Mouse (Mus musculus): Measurements from ENCODE around the gene Cinp. TPM values are rescaled to one million over a fixed set of nuclear protein-coding genes. Genes with fewer than 3 reads are reported as not detected.

Cinp gene
- polyA plus RNA-seq, 1 experiment = 44.8 TPM

GRCm38 (mm10) chr12:110903536-110903935 lies 14.6 kb upstream of the Cinp start:
- H3K27ac ChIP-seq (ENCODE audit: insufficient read depth, low read length) = no peak overlapping the region
- no peak overlapping the region for H3K4me3 ChIP-seq (ENCODE audit: insufficient read depth, low read length)
- no peaks in the 10 kb centered on the region for H3K4me1 ChIP-seq (ENCODE audit: control insufficient read depth, insufficient read depth, low read length)
- TF ChIP-seq POLR2A (IDR thresholded peaks at IDR 0.05; ENCODE audit: low read depth, low read length) (no peak), CTCF (IDR thresholded peaks at IDR 0.05; ENCODE audit: borderline replicate concordance, insufficient read depth, low read length) (no peak)

- Histone ChIP-seq H3K27ac (ENCODE audit: insufficient read depth, low read length) (no peak overlapping the region), H3K4me3 (ENCODE audit: insufficient read depth, low read length) (no peak overlapping the region), H3K4me1 (ENCODE audit: control insufficient read depth, insufficient read depth, low read length) (no peaks in the 10 kb centered on the region)
- TF ChIP-seq CTCF (IDR thresholded peaks at IDR 0.05; ENCODE audit: borderline replicate concordance, insufficient read depth, low read length) = no peak
- TF ChIP-seq POLR2A (IDR thresholded peaks at IDR 0.05; ENCODE audit: low read depth, low read length) = no peak
Measured at GRCm38 (mm10) chr12:110902106-110902505, 13.2 kb upstream of the Cinp start.

GRCm38 (mm10) chr12:110891887-110892286 lies 2.9 kb upstream of the Cinp start:
- H3K4me1 ChIP-seq (ENCODE audit: control insufficient read depth, insufficient read depth, low read length) = no peaks in the 10 kb centered on the region
- no peak overlapping the region for H3K27ac ChIP-seq (ENCODE audit: insufficient read depth, low read length)
- H3K4me3 ChIP-seq (ENCODE audit: insufficient read depth, low read length) = no peak overlapping the region
- no peak for TF ChIP-seq CTCF (IDR thresholded peaks at IDR 0.05; ENCODE audit: borderline replicate concordance, insufficient read depth, low read length)
- TF ChIP-seq POLR2A (IDR thresholded peaks at IDR 0.05; ENCODE audit: low read depth, low read length) = no peak

- Histone ChIP-seq H3K4me3 (ENCODE audit: insufficient read depth, low read length) (peak overlapping the region; percentile 82), H3K4me1 (ENCODE audit: control insufficient read depth, insufficient read depth, low read length) (no peaks in the 10 kb centered on the region), H3K27ac (ENCODE audit: insufficient read depth, low read length) (no peak overlapping the region)
- TF ChIP-seq CTCF (IDR thresholded peaks at IDR 0.05; ENCODE audit: borderline replicate concordance, insufficient read depth, low read length) (no peak), POLR2A (IDR thresholded peaks at IDR 0.05; ENCODE audit: low read depth, low read length) (no peak)
Measured at GRCm38 (mm10) chr12:110888606-110889005, 339 bp downstream of the Cinp start.

GRCm38 (mm10) chr12:110888106-110888505 lies 839 bp downstream of the Cinp start:
- TF ChIP-seq CTCF (IDR thresholded peaks at IDR 0.05; ENCODE audit: borderline replicate concordance, insufficient read depth, low read length) = no peak
- no peak for TF ChIP-seq POLR2A (IDR thresholded peaks at IDR 0.05; ENCODE audit: low read depth, low read length)
- Histone ChIP-seq H3K4me1 (ENCODE audit: control insufficient read depth, insufficient read depth, low read length) (no peaks in the 10 kb centered on the region), H3K27ac (ENCODE audit: insufficient read depth, low read length) (no peak overlapping the region), H3K4me3 (ENCODE audit: insufficient read depth, low read length) (peak overlapping the region; percentile 82)

GRCm38 (mm10) chr12:110885251-110885650 lies 3.7 kb downstream of the Cinp start:
- H3K4me3 ChIP-seq (ENCODE audit: insufficient read depth, low read length) = no peak overlapping the region
- no peaks in the 10 kb centered on the region for H3K4me1 ChIP-seq (ENCODE audit: control insufficient read depth, insufficient read depth, low read length)
- TF ChIP-seq POLR2A (IDR thresholded peaks at IDR 0.05; ENCODE audit: low read depth, low read length) = no peak
- no peak for TF ChIP-seq CTCF (IDR thresholded peaks at IDR 0.05; ENCODE audit: borderline replicate concordance, insufficient read depth, low read length)
- H3K27ac ChIP-seq (ENCODE audit: insufficient read depth, low read length) = no peak overlapping the region

- Histone ChIP-seq H3K4me3 (ENCODE audit: insufficient read depth, low read length) (no peak overlapping the region), H3K4me1 (ENCODE audit: control insufficient read depth, insufficient read depth, low read length) (no peaks in the 10 kb centered on the region), H3K27ac (ENCODE audit: insufficient read depth, low read length) (no peak overlapping the region)
- TF ChIP-seq POLR2A (IDR thresholded peaks at IDR 0.05; ENCODE audit: low read depth, low read length) (no peak), CTCF (IDR thresholded peaks at IDR 0.05; ENCODE audit: borderline replicate concordance, insufficient read depth, low read length) (no peak)
Measured at GRCm38 (mm10) chr12:110882291-110882690, 6.7 kb downstream of the Cinp start.

- TF ChIP-seq POLR2A (IDR thresholded peaks at IDR 0.05; ENCODE audit: low read depth, low read length) = no peak
- no peak overlapping the region for H3K4me3 ChIP-seq (ENCODE audit: insufficient read depth, low read length)
- H3K27ac ChIP-seq (ENCODE audit: insufficient read depth, low read length) = no peak overlapping the region
- no peaks in the 10 kb centered on the region for H3K4me1 ChIP-seq (ENCODE audit: control insufficient read depth, insufficient read depth, low read length)
Measured at GRCm38 (mm10) chr12:110875351-110875750, 13.6 kb downstream of the Cinp start.

GRCm38 (mm10) chr12:110871247-110871646 lies 17.7 kb downstream of the Cinp start:
- no peak for TF ChIP-seq CTCF (IDR thresholded peaks at IDR 0.05; ENCODE audit: borderline replicate concordance, insufficient read depth, low read length)
- no peak for TF ChIP-seq POLR2A (IDR thresholded peaks at IDR 0.05; ENCODE audit: low read depth, low read length)
- no peak overlapping the region for H3K27ac ChIP-seq (ENCODE audit: insufficient read depth, low read length)
- no peak overlapping the region for H3K4me3 ChIP-seq (ENCODE audit: insufficient read depth, low read length)
- no peaks in the 10 kb centered on the region for H3K4me1 ChIP-seq (ENCODE audit: control insufficient read depth, insufficient read depth, low read length)

GRCm38 (mm10) chr12:110870107-110870506 lies 18.8 kb downstream of the Cinp start:
- H3K4me3 ChIP-seq (ENCODE audit: insufficient read depth, low read length) = no peak overlapping the region
- TF ChIP-seq POLR2A (IDR thresholded peaks at IDR 0.05; ENCODE audit: low read depth, low read length) = no peak
- no peak for TF ChIP-seq CTCF (IDR thresholded peaks at IDR 0.05; ENCODE audit: borderline replicate concordance, insufficient read depth, low read length)
- no peak overlapping the region for H3K27ac ChIP-seq (ENCODE audit: insufficient read depth, low read length)
- no peaks in the 10 kb centered on the region for H3K4me1 ChIP-seq (ENCODE audit: control insufficient read depth, insufficient read depth, low read length)

- TF ChIP-seq POLR2A (IDR thresholded peaks at IDR 0.05; ENCODE audit: low read depth, low read length) (no peak), CTCF (IDR thresholded peaks at IDR 0.05; ENCODE audit: borderline replicate concordance, insufficient read depth, low read length) (no peak)
- no peak overlapping the region for H3K27ac ChIP-seq (ENCODE audit: insufficient read depth, low read length)
- no peaks in the 10 kb centered on the region for H3K4me1 ChIP-seq (ENCODE audit: control insufficient read depth, insufficient read depth, low read length)
- no peak overlapping the region for H3K4me3 ChIP-seq (ENCODE audit: insufficient read depth, low read length)
Measured at GRCm38 (mm10) chr12:110865989-110866388, 23.0 kb downstream of the Cinp start.
